In the genomic region with DNA sequence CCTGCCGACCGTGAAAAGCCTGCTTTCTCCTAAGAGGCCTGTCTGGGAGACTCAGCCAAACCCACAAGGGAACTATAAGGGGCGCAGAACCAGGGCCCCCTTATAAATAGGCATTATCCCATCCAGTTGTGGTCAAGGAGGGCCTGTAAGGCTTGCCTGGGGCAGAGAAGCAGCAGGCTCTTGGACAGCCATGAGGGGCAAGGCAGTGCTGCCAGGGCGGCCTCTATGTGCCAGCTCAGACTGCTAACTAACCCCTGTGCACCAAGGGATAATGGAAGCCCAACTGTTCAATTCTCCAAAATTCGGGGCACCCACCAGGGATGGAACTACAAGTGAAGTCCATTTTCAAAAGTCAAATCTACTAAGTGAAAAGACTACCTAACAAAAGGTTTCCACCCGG, we compare ENCODE assay signal across 8 mouse cellular contexts. TPM values are rescaled to one million over a fixed set of nuclear protein-coding genes. Genes with fewer than 3 reads are reported as not detected.
DNase-seq lines count a peak whose midpoint lies in the region; ATAC-seq and TF ChIP-seq lines count a peak whose summit lies in the region.

No protein-coding gene starts in this region.

- ATAC-seq in heart, embryonic 14.5 days (ENCODE audit: insufficient number of reproducible peaks, insufficient read depth, low FRiP score, low read depth), result no peak
- ATAC-seq in heart, postnatal 0 days (ENCODE audit: insufficient read depth, low read depth), result no peak
- no peak for ATAC-seq in monocyte, adult 5-6 weeks (replicated peaks; ENCODE audit: insufficient number of reproducible peaks, low FRiP score, low TSS enrichment, poor library complexity, severe bottlenecking)

- intact Hi-C loops in heart, postnatal 10 days (cut with DNase I), result no loop called here

- 0 out of 2 replicates have a peak, but pooled peaks have one; percentile 34 for TF ChIP-seq POLR2A in bone marrow macrophage, adult 2 months (IDR thresholded peaks at IDR 0.05; ENCODE audit: borderline replicate concordance, low read depth, low read length)

- H3K4me2 ChIP-seq in heart, embryonic 14.5 days (ENCODE audit: low read length), result peak overlapping the region; percentile 96
- H3K4me2 ChIP-seq in heart, postnatal 0 days (ENCODE audit: low read depth, low read length), result peak overlapping the region; percentile 98

- no peak overlapping the region for H3K27ac ChIP-seq in heart, embryonic 14.5 days (replicated peaks in 1 of 2; ENCODE audit: control insufficient read depth in 1 of 2, insufficient read depth in 1 of 2, low read depth in 2 of 2, low read length in 2 of 2)
- H3K27ac ChIP-seq in bone marrow macrophage, adult 2 months (ENCODE audit: insufficient read depth, low read depth, low read length), result no peak overlapping the region
- peak overlapping the region; percentile 22; the same call in 1 of the 2 replicates for H3K27ac ChIP-seq in heart, postnatal 0 days (ENCODE audit: low read depth)
- H3K27ac ChIP-seq in midbrain, embryonic 10.5 days (replicated peaks), result peak overlapping the region; percentile 76; the same call in 1 of the 2 replicates

- peaks cover 15 to 36% of the 10 kb centered on the region in 2 experiments; a peak in 3 of 4 replicates for H3K4me1 ChIP-seq in heart, embryonic 14.5 days (ENCODE audit: control insufficient read depth in 2 of 2, insufficient read depth in 2 of 2, low read length in 2 of 2)
- H3K4me1 ChIP-seq in bone marrow macrophage, adult 2 months (ENCODE audit: control insufficient read depth, insufficient read depth, low read length), result peaks cover 28% of the 10 kb centered on the region
- H3K4me1 ChIP-seq in heart, postnatal 0 days (ENCODE audit: control insufficient read depth, insufficient read depth), result peaks cover 16% of the 10 kb centered on the region
- H3K4me1 ChIP-seq in midbrain, embryonic 10.5 days, result peaks cover 78% of the 10 kb centered on the region

- no peak for TF ChIP-seq CTCF in bone marrow macrophage, adult 2 months (IDR thresholded peaks at IDR 0.05; ENCODE audit: low read depth, low read length)
- TF ChIP-seq CTCF in heart, postnatal 0 days (IDR thresholded peaks at IDR 0.05; ENCODE audit: low read depth), result no peak

- 62% methylated on average over 6 of the region's 6 CpGs for WGBS in heart, embryonic 14.5 days
- WGBS in heart, postnatal 0 days, result 63% methylated on average over 6 of the region's 6 CpGs
- 36% methylated on average over 6 of the region's 6 CpGs for WGBS in midbrain, embryonic 10.5 days

- H3K36me3 ChIP-seq in heart, embryonic 14.5 days (ENCODE audit: control insufficient read depth, insufficient read depth, low read length), result no peaks in the 10 kb centered on the region
- no peaks in the 10 kb centered on the region for H3K36me3 ChIP-seq in heart, postnatal 0 days (replicated peaks; ENCODE audit: control insufficient read depth, insufficient read depth, low read length)
- H3K36me3 ChIP-seq in midbrain, embryonic 10.5 days, result no peaks in the 10 kb centered on the region

- no peak for TF ChIP-seq EP300 in heart, postnatal 0 days (IDR thresholded peaks at IDR 0.05; ENCODE audit: low read depth)

- no peak overlapping the region; the same call in 1 of the 2 replicates for H3K9ac ChIP-seq in heart, embryonic 14.5 days (ENCODE audit: low read length)
- no peak overlapping the region for H3K9ac ChIP-seq in heart, postnatal 0 days (replicated peaks; ENCODE audit: low read depth, low read length)

- DNase-seq in heart, postnatal 10 days, result no peak
- no peak for DNase-seq in heart, postnatal 0 days (ENCODE audit: low spot score)
- no peak for DNase-seq in midbrain, embryonic 10.5 days (ENCODE audit: low spot score)
- no peak for DNase-seq in layer of hippocampus, adult 8-10 months (ENCODE audit: low spot score in 2 of 2)
- no peak for DNase-seq in thymus, postnatal 0 days (ENCODE audit: low spot score)

- peaks cover 7% of the 10 kb centered on the region; the same call in 1 of the 2 replicates for H3K27me3 ChIP-seq in heart, embryonic 14.5 days (ENCODE audit: control insufficient read depth, insufficient read depth, low read length)
- H3K27me3 ChIP-seq in heart, postnatal 0 days (ENCODE audit: control insufficient read depth, insufficient read depth, low read length), result 0 out of 2 replicates have a peak, but pooled peaks cover 8% of the 10 kb centered on the region
- peaks cover 34% of the 10 kb centered on the region for H3K27me3 ChIP-seq in midbrain, embryonic 10.5 days (ENCODE audit: low read depth, poor library complexity, severe bottlenecking)

- H3K4me3 ChIP-seq in heart, embryonic 14.5 days (ENCODE audit: control insufficient read depth in 1 of 2, insufficient read depth in 1 of 2, low read depth in 1 of 2, low read length in 2 of 2), result peak overlapping the region in 1 of 2 experiments; percentile 82; a peak in 1 of 4 replicates
- H3K4me3 ChIP-seq in bone marrow macrophage, adult 2 months (ENCODE audit: insufficient read depth, low read length), result peak overlapping the region; percentile 96
- peak overlapping the region; percentile 85 for H3K4me3 ChIP-seq in heart, postnatal 0 days (ENCODE audit: low read depth, low read length)
- H3K4me3 ChIP-seq in midbrain, embryonic 10.5 days, result peak overlapping the region; percentile 84

- no peaks in the 10 kb centered on the region for H3K9me3 ChIP-seq in heart, embryonic 14.5 days (ENCODE audit: control insufficient read depth, low read length)
- no peaks in the 10 kb centered on the region for H3K9me3 ChIP-seq in heart, postnatal 0 days (replicated peaks; ENCODE audit: control insufficient read depth, low read length)
- H3K9me3 ChIP-seq in midbrain, embryonic 10.5 days (replicated peaks), result no peaks in the 10 kb centered on the region

RNA-seq across cellular contexts. Expression of a gene that starts 1.3 kb away (rescaled TPM):
- 3.7 and 4.2 TPM in 2 replicates for polyA plus RNA-seq in heart, embryonic 14.5 days (2014; fragmentation: Nextera tagmentation; extraction: Ambion mirVana)
- total RNA-seq in heart, postnatal 10 days (2021), result 10 to 100 TPM in 1 of 2 experiments, 1 to 10 TPM in 1; 9.6 to 11.2 TPM
- polyA plus RNA-seq in bone marrow macrophage, adult 2 months (2012; ENCODE audit: insufficient read depth, insufficient read length, missing spikeins), result 23.5 and 28.0 TPM in 2 replicates
- total RNA-seq in heart, postnatal 0 days (2014; rRNA removed; ENCODE audit: low replicate concordance), result 6.5 and 9.4 TPM in 2 replicates
- polyA plus RNA-seq in heart, postnatal 0 days (2015; fragmentation: Nextera tagmentation; extraction: Ambion mirVana), result 2.6 and 3.1 TPM in 2 replicates
- polyA plus RNA-seq in midbrain, embryonic 10.5 days (2016; fragmentation: Nextera tagmentation; extraction: Ambion mirVana), result 16.1 and 16.9 TPM in 2 replicates
- total RNA-seq in monocyte, adult 5-6 weeks (2017), result 21.2 to 31.3 TPM (median 22.5 TPM) in 3 replicates
- 10 to 100 TPM; 57.5 to 71.0 (median 61.8) TPM for total RNA-seq in layer of hippocampus, adult 8-10 months (2022)
- 18.6 and 19.9 TPM in 2 replicates for polyA plus RNA-seq in thymus, postnatal 0 days (2015; fragmentation: Nextera tagmentation; extraction: Ambion mirVana)

RNA-seq across cellular contexts. Expression of a gene that starts 40.0 kb away (rescaled TPM):
- polyA plus RNA-seq in heart, embryonic 14.5 days (2014; fragmentation: Nextera tagmentation; extraction: Ambion mirVana), result 14.3 and 17.2 TPM in 2 replicates
- 10 to 100 TPM in 1 of 2 experiments, 1 to 10 TPM in 1; 9.1 to 10.5 TPM for total RNA-seq in heart, postnatal 10 days (2021)
- 1.3 TPM in 1 of 2 replicates, not detected in the other for polyA plus RNA-seq in bone marrow macrophage, adult 2 months (2012; ENCODE audit: insufficient read depth, insufficient read length, missing spikeins)
- 1.2 TPM in 1 of 2 replicates, not detected in the other for total RNA-seq in heart, postnatal 0 days (2014; rRNA removed; ENCODE audit: low replicate concordance)
- polyA plus RNA-seq in heart, postnatal 0 days (2015; fragmentation: Nextera tagmentation; extraction: Ambion mirVana), result 11.3 and 11.6 TPM in 2 replicates
- 38.4 and 44.6 TPM in 2 replicates for polyA plus RNA-seq in midbrain, embryonic 10.5 days (2016; fragmentation: Nextera tagmentation; extraction: Ambion mirVana)
- total RNA-seq in monocyte, adult 5-6 weeks (2017), result 3.3 to 8.5 TPM (median 4.2 TPM) in 3 replicates
- total RNA-seq in layer of hippocampus, adult 8-10 months (2022), result 10 to 100 TPM; 25.7 to 29.4 (median 26.8) TPM
- polyA plus RNA-seq in thymus, postnatal 0 days (2015; fragmentation: Nextera tagmentation; extraction: Ambion mirVana), result 15.3 and 16.1 TPM in 2 replicates

RNA-seq across cellular contexts. Expression of a gene that starts 40.1 kb away (rescaled TPM):
- 7.6 TPM in 2 replicates for polyA plus RNA-seq in heart, embryonic 14.5 days (2014; fragmentation: Nextera tagmentation; extraction: Ambion mirVana)
- 1 to 10 TPM; 4.8 to 5.5 TPM for total RNA-seq in heart, postnatal 10 days (2021)
- polyA plus RNA-seq in bone marrow macrophage, adult 2 months (2012; ENCODE audit: insufficient read depth, insufficient read length, missing spikeins), result 8.0 and 8.1 TPM in 2 replicates
- 2.6 and 9.3 TPM in 2 replicates for total RNA-seq in heart, postnatal 0 days (2014; rRNA removed; ENCODE audit: low replicate concordance)
- 7.7 and 10.0 TPM in 2 replicates for polyA plus RNA-seq in heart, postnatal 0 days (2015; fragmentation: Nextera tagmentation; extraction: Ambion mirVana)
- 13.2 and 14.0 TPM in 2 replicates for polyA plus RNA-seq in midbrain, embryonic 10.5 days (2016; fragmentation: Nextera tagmentation; extraction: Ambion mirVana)
- total RNA-seq in monocyte, adult 5-6 weeks (2017), result 15.3 to 22.6 TPM (median 18.9 TPM) in 3 replicates
- 1 to 10 TPM; 4.9 to 6.4 (median 5.6) TPM for total RNA-seq in layer of hippocampus, adult 8-10 months (2022)
- 18.6 and 20.5 TPM in 2 replicates for polyA plus RNA-seq in thymus, postnatal 0 days (2015; fragmentation: Nextera tagmentation; extraction: Ambion mirVana)

RNA-seq across cellular contexts. Expression of a gene that starts 54.1 kb away (rescaled TPM):
- not detected in 2 replicates for polyA plus RNA-seq in heart, embryonic 14.5 days (2014; fragmentation: Nextera tagmentation; extraction: Ambion mirVana)
- not detected for total RNA-seq in heart, postnatal 10 days (2021)
- not detected in 2 replicates for polyA plus RNA-seq in bone marrow macrophage, adult 2 months (2012; ENCODE audit: insufficient read depth, insufficient read length, missing spikeins)
- total RNA-seq in heart, postnatal 0 days (2014; rRNA removed; ENCODE audit: low replicate concordance), result not detected in 2 replicates
- polyA plus RNA-seq in heart, postnatal 0 days (2015; fragmentation: Nextera tagmentation; extraction: Ambion mirVana), result not detected in 2 replicates
- not detected in 2 replicates for polyA plus RNA-seq in midbrain, embryonic 10.5 days (2016; fragmentation: Nextera tagmentation; extraction: Ambion mirVana)
- not detected in 3 replicates for total RNA-seq in monocyte, adult 5-6 weeks (2017)
- total RNA-seq in layer of hippocampus, adult 8-10 months (2022), result not detected
- polyA plus RNA-seq in thymus, postnatal 0 days (2015; fragmentation: Nextera tagmentation; extraction: Ambion mirVana), result not detected in 2 replicates

RNA-seq across cellular contexts. Expression of a gene that starts 54.2 kb away (rescaled TPM):
- polyA plus RNA-seq in heart, embryonic 14.5 days (2014; fragmentation: Nextera tagmentation; extraction: Ambion mirVana), result 22.9 and 26.5 TPM in 2 replicates
- 10 to 100 TPM; 10.6 to 11.7 TPM for total RNA-seq in heart, postnatal 10 days (2021)
- 9.9 and 14.3 TPM in 2 replicates for polyA plus RNA-seq in bone marrow macrophage, adult 2 months (2012; ENCODE audit: insufficient read depth, insufficient read length, missing spikeins)
- total RNA-seq in heart, postnatal 0 days (2014; rRNA removed; ENCODE audit: low replicate concordance), result 1.8 and 5.7 TPM in 2 replicates
- polyA plus RNA-seq in heart, postnatal 0 days (2015; fragmentation: Nextera tagmentation; extraction: Ambion mirVana), result 17.2 and 20.5 TPM in 2 replicates
- polyA plus RNA-seq in midbrain, embryonic 10.5 days (2016; fragmentation: Nextera tagmentation; extraction: Ambion mirVana), result 50.3 and 52.7 TPM in 2 replicates
- 18.9 to 33.7 TPM (median 25.4 TPM) in 3 replicates for total RNA-seq in monocyte, adult 5-6 weeks (2017)
- 10 to 100 TPM; 10.9 to 13.3 (median 12.1) TPM for total RNA-seq in layer of hippocampus, adult 8-10 months (2022)
- 28.4 and 31.8 TPM in 2 replicates for polyA plus RNA-seq in thymus, postnatal 0 days (2015; fragmentation: Nextera tagmentation; extraction: Ambion mirVana)

Comparison
In these comparisons a context has a peak if more than half of its experiments do, and no peak if none do; other contexts are left out.
1. H3K27ac ChIP-seq: peak in heart, postnatal 0 days (single experiment) and midbrain, embryonic 10.5 days (single experiment); none in heart, embryonic 14.5 days (0 of 2) and bone marrow macrophage, adult 2 months (single experiment).